Mouse (Mus musculus): ENCODE data around the gene Mettl16.

Gene Mettl16

DNA sequence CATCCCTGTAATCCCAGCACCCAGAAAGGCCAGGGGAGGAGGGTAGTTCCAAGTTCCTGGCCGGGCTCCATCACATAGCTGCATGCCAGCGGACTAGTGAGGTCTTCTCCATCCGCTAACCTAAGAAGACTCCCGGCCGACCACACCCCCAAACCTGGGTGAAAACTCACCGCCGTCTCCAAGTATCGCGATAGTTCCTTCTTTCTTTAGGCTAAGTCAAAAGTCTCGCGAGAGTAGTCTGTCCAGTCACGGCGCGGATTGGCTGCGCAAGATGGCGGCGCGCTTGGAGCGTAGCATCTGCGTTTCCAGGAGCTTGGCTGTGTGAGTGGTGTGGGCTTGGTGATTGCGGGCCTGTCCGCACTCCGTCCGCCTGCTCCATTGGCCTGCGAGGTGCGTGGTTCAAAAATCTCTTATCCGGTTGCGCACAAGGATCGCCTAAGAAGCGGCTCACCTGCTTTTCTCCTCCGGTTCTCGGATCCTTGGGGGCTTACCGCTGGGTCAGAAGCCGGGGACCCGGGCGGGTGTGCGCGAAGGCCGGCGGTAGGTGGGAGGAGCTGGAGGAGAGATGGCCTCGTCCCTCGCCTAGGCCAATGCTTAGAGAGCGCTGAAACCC, at the start of gene Mettl16:
Gene Mettl16 (plus strand): TSS at position 236 of the 613 bp plus-strand sequence.
- peak; percentile 99 for DNase-seq (ENCODE audit: low read depth)

DNA sequence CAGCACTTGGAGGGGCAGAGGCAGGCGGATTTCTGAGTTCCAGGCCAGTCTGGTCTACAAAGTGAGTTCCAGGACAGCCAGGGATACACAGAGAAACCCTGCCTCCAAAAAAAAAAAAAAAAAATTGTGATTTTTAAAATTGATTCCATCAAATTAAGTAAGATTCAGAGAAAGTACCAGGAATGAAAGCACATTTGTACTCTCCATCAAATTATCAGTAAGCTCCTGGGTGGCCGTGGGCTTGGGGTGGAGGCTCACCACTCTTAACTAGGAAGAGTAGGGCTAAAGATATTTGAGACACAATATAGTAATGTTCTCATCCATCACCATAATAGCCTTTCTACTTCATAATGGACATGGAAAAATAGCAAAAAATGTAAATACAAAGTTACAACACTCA, 49.5 kb upstream of the Mettl16 start:
- DNase-seq (ENCODE audit: low read depth) = no peak

DNA sequence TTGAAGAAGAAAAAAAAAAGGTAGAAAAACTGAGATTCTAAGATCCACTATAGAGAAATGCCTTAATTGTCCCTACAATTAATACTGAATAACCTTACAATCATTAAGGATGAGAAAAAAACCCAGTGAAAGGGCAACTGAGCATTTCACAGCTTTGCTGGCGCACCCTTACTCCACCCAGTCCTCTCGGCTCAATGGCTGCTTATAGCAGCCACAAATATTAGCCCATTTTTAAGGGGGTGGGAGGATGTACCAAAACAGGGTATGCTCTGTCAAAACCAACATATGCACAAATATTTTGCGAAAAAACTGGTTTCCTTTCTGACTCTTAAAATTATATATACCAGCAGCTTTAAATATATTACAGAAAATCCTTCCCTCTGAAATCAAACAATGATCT, 48.7 kb upstream of the Mettl16 start:
- DNase-seq (ENCODE audit: low read depth) = no peak

GRCm38 (mm10) chr11:74723357-74724234, 47.0 kb upstream of the Mettl16 start:
- peak; percentile 96 for DNase-seq (ENCODE audit: low read depth)

GRCm38 (mm10) chr11:74724235-74724791, 46.3 kb upstream of the Mettl16 start, which contains the start of gene Pafah1b1:
Gene Pafah1b1, minus strand, starts transcription at chr11:74724670.
- DNase-seq (ENCODE audit: low read depth) = peak; percentile 97

- no peak for DNase-seq (ENCODE audit: low read depth)
Observed at GRCm38 (mm10) chr11:74725181-74725580, 45.4 kb upstream of the Mettl16 start.

DNA sequence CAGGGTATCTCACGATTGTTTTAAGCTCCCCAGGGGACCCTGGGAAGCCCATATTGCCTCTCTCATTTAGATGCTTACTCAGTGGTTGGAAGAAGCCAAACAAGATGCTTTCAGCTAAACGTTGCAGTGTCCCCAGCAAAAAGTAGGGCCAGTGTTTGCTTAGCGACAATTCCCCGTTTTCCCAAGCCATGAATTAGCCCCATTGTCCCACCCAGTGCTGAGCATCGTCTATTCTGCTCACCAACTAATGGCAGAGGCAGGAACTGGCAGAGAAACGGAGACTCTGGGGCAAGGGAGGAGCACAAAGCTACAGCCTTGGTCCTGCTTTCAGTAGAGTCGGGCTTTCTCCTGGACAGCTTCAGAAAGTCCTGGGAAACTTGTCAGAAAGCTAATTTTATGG, 35.7 kb upstream of the Mettl16 start:
- DNase-seq (ENCODE audit: low read depth) = no peak

DNA sequence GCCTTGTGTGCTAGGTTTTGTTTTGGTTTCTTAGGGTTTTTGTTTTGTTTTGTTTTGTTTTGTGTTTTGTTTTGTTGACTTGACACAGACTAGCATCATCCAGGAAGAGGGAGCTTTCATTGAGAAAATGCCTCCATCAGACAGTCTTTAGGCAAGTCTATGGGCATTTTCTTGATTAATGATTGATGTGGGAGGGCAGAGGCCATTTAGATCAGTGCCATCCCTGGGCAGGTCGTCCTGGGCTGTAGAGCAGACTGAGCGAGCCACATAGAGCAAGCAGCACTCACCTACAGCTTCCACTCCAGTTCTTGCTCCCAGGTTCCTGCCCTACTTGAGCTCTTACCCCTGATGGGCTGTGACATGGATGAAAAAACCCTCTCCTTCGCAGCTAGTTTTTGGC, 32.8 kb upstream of the Mettl16 start:
- no peak for DNase-seq (ENCODE audit: low read depth)

DNA sequence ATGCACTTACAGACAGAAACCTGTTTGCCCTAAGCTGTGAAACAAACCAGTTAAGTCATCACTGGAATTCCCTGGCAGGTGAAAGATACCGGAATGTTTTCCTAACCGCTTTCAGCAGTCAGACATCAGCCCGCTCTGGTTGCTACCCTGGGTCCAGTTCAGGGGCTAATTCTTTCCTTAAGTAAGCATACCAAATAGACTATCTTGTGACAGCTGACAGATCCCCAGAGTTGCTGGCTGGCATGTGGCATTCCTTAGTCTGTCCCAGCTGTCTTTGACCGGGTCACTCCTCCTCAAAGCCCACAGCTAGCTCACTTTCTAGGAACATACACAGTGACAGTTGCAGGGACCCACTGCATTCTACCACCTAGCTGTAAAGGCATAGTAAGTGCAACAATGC, 22.6 kb upstream of the Mettl16 start:
- DNase-seq (ENCODE audit: low read depth) = no peak

DNA sequence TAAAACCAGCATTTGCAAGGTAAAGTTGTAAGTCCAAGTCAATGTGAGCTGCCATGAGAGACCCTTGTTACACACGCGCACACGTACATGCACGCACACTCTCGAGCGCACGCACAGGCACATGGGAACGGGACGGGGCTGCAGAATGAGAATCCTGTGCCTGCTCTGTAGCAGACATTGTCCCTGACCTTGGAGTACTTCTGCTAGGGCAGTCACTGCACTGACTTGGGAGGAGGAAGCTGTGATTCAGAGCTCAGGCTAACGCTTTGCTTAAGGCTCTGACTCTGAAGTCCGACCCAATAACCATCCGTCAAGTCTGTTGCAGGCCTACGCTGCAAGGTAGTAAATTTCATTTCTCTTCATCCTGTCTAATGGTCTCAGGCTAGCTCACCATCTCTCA, 21.4 kb upstream of the Mettl16 start:
- DNase-seq (ENCODE audit: low read depth) = no peak

- DNase-seq (ENCODE audit: low read depth) = no peak
Observed at GRCm38 (mm10) chr11:74750662-74751351, 19.8 kb upstream of the Mettl16 start.

DNA sequence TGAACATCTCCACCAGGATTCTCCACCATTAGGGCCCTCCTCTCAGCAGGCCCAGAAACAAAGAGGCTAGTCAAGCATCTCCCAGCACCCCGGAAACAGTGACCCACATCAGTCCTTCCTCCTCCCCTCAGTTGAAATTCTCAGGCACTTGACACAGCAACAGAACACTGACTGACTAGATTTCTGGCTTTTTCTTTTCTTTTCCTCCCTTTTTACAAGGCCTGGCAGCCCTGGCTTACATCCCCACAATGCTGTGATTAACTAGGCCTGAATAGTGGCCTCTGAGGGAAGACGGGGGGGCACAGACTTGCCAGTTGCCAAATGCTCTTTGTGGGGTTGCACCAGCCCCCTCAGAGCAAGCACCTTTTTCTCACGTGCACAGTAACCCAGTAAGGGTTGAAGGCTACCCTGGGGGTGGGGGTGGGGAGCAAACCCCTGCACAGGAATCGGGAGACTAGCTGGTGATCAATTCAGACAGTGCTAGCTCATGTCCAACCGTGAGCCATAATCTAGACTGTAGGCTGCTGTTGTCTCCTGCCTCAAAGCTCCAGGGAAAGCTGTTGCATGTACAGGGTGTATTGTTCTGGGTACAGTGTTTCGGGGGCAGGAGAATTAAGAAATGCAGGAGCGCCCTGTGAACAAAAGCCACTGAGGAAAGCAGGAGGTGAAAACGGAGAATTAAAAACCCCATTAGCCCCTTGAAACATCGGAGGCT, 19.1 kb upstream of the Mettl16 start:
- no peak for DNase-seq (ENCODE audit: low read depth)

- DNase-seq (ENCODE audit: low read depth) = no peak
Observed at GRCm38 (mm10) chr11:74756631-74757030, 14.0 kb upstream of the Mettl16 start.

DNA sequence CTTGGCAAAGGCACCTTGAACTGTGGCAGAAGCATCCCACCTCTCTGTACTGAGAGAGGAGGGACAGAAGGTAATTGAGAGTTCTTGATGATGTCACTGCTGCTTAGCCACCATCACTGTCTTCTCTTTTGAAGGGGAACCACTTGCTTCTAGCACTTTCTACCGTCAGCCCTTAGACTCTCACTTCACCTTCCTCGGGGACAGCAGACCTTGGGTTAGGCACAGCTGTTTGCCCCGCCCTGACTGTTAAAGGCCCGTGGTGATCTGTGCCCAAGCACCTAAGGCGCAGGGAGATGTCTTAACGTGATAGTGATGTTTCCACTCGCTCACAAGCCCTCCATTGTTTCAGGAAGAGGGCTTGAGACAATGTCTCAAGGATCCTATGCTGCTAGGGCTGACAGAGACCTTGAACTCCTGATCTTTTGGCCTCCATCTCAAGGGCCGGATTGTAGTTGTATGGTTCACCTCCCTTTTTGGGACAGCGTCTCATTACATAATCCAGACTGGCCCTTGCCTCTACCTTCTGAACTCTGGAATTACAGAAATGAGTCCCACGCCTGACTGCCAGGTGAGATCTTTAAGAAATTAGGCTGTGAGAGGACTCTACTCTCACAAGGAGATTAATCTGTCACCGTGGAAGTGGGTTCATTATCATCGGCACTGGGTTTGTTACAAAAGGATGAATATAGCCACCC, 9.5 kb upstream of the Mettl16 start:
- DNase-seq (ENCODE audit: low read depth) = no peak

DNA sequence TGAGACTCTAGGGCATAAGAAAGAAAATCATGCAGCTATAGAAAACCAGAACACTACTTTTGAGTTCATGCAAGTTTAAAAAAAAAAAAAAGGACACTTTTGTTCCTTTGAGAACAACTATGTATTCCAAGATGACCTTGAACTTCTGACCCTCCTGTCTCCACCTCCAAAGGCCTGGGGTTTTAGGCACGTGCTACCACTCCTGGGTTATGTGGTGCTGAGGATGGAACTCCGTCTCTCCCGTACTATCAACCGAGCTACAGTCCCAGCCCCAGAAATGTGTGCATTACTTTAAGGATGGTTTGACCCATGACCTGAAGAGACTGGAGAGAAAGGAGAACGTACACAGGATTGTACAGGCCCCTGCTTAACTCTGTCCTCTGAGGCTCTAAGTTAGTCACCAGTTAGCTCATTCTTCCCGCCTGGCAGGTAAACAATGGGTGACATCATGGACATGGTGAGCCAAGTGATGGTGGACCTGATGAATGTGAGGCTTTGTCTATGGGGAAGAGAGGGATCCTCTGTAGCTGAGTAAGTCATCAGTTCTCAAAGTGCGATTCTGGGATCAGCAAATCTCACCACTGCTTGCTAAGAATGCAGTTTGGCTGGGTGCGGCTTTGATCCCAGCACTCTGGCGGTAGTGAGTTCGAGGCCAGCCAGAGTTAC, 6.5 kb upstream of the Mettl16 start:
- no peak for DNase-seq (ENCODE audit: low read depth)

GRCm38 (mm10) chr11:74767469-74767868, 3.2 kb upstream of the Mettl16 start:
- no peak for DNase-seq (ENCODE audit: low read depth)

DNA sequence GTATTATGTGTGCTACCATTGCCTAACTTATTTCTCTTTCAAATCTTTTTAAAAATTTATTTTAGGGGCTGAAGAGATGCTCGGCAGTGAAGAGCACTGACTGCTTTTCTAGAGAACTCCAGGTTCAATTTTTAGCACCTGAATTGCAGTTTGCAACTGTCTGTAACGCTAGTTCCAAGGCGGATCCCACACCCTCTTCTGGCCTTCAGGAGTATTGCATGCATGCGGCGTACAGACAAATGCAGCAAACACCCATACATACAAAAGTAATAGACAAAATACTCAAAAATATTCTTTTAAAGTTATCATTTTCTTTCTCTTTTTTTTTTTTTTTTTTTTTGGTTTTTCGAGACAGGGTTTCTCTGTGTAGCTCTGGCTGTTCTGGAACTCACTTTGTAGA, 2.6 kb upstream of the Mettl16 start:
- peak; percentile 75 for DNase-seq (ENCODE audit: low read depth)

DNA sequence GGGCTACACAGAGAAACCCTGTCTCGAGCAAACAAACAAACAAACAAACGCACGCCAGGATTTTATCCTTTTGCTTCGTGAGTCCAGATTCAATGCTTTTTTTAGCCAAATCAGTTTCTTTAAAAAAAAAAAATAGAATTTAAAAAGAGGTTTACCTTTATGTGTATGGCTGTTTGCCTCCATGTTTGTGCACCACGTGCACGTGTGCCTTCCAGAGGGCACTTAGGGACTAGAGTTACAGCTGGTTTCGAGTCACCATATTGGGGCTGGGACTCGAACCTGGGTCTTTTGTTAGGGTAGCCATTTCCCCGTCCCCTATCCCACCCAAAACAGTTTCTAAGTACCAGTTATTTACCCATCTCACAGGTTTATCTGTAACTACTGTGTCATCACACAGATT, 593 bp upstream of the Mettl16 start:
- DNase-seq (ENCODE audit: low read depth) = no peak

DNA sequence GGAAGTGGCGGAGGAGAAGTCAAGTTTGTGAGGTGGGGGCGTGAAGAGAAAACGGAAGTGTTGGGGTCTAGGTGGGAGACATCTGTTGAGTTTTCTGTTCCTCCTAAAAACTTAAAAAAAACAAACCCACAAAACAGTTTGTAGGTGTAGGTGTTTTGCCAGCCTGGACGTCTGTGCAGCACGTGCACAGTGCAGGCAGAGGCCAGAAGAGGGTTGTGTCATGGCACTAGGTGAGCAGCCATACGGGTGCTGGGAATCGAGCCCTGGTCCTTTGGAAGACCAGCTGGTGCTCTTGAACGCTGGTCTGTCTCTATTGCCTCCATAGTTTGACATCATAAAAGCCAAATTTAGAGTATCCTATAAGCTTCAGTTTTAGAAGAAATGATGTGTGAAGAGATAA, 604 bp downstream of the Mettl16 start:
- no peak for DNase-seq (ENCODE audit: low read depth)

- no peak for DNase-seq (ENCODE audit: low read depth)
Observed at GRCm38 (mm10) chr11:74771650-74772049, 1.0 kb downstream of the Mettl16 start.

- DNase-seq (ENCODE audit: low read depth) = no peak
Observed at GRCm38 (mm10) chr11:74772386-74772785, 1.8 kb downstream of the Mettl16 start.
